Mouse (Mus musculus) lung, postnatal 0 days (tissue): ENCODE measurements at regions not wholly inside any gene's neighbourhood (a gene's known extent, or its start where the extent isn't known, plus 50 kb on each side); places are given as distances from the start of the nearest gene placed in this dataset.

Source experiments
- CTCF ChIP-seq: IDR thresholded peaks from 2 replicates; pipeline ENCODE4 v1.5.1; 2016; ENCODE audit warnings: antibody characterized with exemption, mild to moderate bottlenecking
- EP300 ChIP-seq: IDR thresholded peaks from 2 replicates; pipeline ENCODE4 v1.6.1; 2016; ENCODE audit warnings: antibody characterized with exemption, mild to moderate bottlenecking, control low read depth

- no peak for TF ChIP-seq CTCF
- no peak for TF ChIP-seq EP300
Observed at GRCm38 (mm10) chr8:89370816-89371772, 327.1 kb upstream of the Sall1 start.
